ENCODE assay signal across 9 mouse cellular contexts in genomic region chr17:27466620-27467019, GRCm38 (mm10). TPM values are rescaled to one million over a fixed set of nuclear protein-coding genes. Genes with fewer than 3 reads are reported as not detected.
DNase-seq lines count a peak whose midpoint lies in the region; ATAC-seq and TF ChIP-seq lines count a peak whose summit lies in the region.
"Had no signal": no experiment of that assay in that cellular context is flagged by ENCODE, and none has a peak within 500 bp of the region (broad histone marks: within the 10 kb centered on the region; RNA-seq: fewer than 3 reads in every experiment).

No protein-coding gene starts in this region.

- no peaks in the 10 kb centered on the region for H3K27me3 ChIP-seq in intestine, embryonic 14.5 days (replicated peaks; ENCODE audit: control insufficient read depth, insufficient read depth, low read length)
- no peaks in the 10 kb centered on the region for H3K27me3 ChIP-seq in intestine, postnatal 0 days (replicated peaks; ENCODE audit: control insufficient read depth, insufficient read depth, low read length)
- no peaks in the 10 kb centered on the region for H3K27me3 ChIP-seq in limb, embryonic 13.5 days

- no peak for TF ChIP-seq CTCF in intestine, postnatal 0 days (IDR thresholded peaks at IDR 0.05; ENCODE audit: low read depth)

- H3K9ac ChIP-seq in intestine, embryonic 14.5 days (ENCODE audit: low read length): no peak overlapping the region
- H3K9ac ChIP-seq in intestine, postnatal 0 days (ENCODE audit: low read depth, low read length): no peak overlapping the region
- H3K9ac ChIP-seq in limb, embryonic 13.5 days: no peak overlapping the region

- 19% methylated on average over 6 of the region's 6 CpGs for WGBS in intestine, embryonic 14.5 days
- 20% methylated on average over 6 of the region's 6 CpGs for WGBS in intestine, postnatal 0 days
- WGBS in limb, embryonic 13.5 days: 22% methylated on average over 6 of the region's 6 CpGs

- H3K4me2 ChIP-seq in intestine, embryonic 14.5 days (ENCODE audit: low read length): no peak overlapping the region
- H3K4me2 ChIP-seq in intestine, postnatal 0 days (replicated peaks; ENCODE audit: low read depth): no peak overlapping the region
- no peak overlapping the region for H3K4me2 ChIP-seq in limb, embryonic 13.5 days (replicated peaks)

- H3K27ac ChIP-seq in intestine, embryonic 14.5 days (ENCODE audit: low read depth): no peak overlapping the region
- no peak overlapping the region for H3K27ac ChIP-seq in intestine, postnatal 0 days (ENCODE audit: low read depth, low read length)
- H3K27ac ChIP-seq in limb, embryonic 13.5 days: no peak overlapping the region

- ATAC-seq in intestine, embryonic 14.5 days (replicated peaks; ENCODE audit: low FRiP score, low TSS enrichment, low read depth): no peak
- ATAC-seq in intestine, postnatal 0 days: no peak
- ATAC-seq in limb, embryonic 13.5 days (ENCODE audit: low FRiP score, low read depth): peak; percentile 66; the same call in 1 of the 2 replicates

- no peaks in the 10 kb centered on the region for H3K9me3 ChIP-seq in intestine, embryonic 14.5 days (ENCODE audit: control insufficient read depth, low read length)
- no peaks in the 10 kb centered on the region for H3K9me3 ChIP-seq in intestine, postnatal 0 days (ENCODE audit: control insufficient read depth)
- no peaks in the 10 kb centered on the region for H3K9me3 ChIP-seq in limb, embryonic 13.5 days

- peak; percentile 90 for DNase-seq in intestine, embryonic 14.5 days (ENCODE audit: low spot score)
- peak; percentile 86 for DNase-seq in NIH3T3 (ENCODE audit: low read depth)
- DNase-seq in gastrocnemius, postnatal 4 days (ENCODE audit: low spot score in 2 of 2): peak; percentile 38 to 67
- peak; percentile 41 for DNase-seq in ovary, postnatal 10 days (ENCODE audit: low spot score)
- no peak for DNase-seq in frontal cortex, postnatal 25 days (ENCODE audit: low spot score in 2 of 2)
- no peak for DNase-seq in cerebellum, postnatal 10 days

- no peak overlapping the region for H3K4me3 ChIP-seq in intestine, embryonic 14.5 days (ENCODE audit: low read depth, low read length)
- H3K4me3 ChIP-seq in intestine, postnatal 0 days (ENCODE audit: low read depth, low read length): no peak overlapping the region
- no peak overlapping the region for H3K4me3 ChIP-seq in limb, embryonic 13.5 days

- H3K36me3 ChIP-seq in intestine, embryonic 14.5 days (ENCODE audit: control insufficient read depth, insufficient read depth, low read length): no peaks in the 10 kb centered on the region
- H3K36me3 ChIP-seq in intestine, postnatal 0 days (ENCODE audit: control insufficient read depth, insufficient read depth): no peaks in the 10 kb centered on the region
- H3K36me3 ChIP-seq in limb, embryonic 13.5 days: no peaks in the 10 kb centered on the region

- H3K4me1 ChIP-seq in intestine, embryonic 14.5 days (replicated peaks; ENCODE audit: control insufficient read depth, insufficient read depth, low read length): no peaks in the 10 kb centered on the region
- H3K4me1 ChIP-seq in intestine, postnatal 0 days (replicated peaks; ENCODE audit: control insufficient read depth, insufficient read depth, low read length): no peaks in the 10 kb centered on the region
- H3K4me1 ChIP-seq in limb, embryonic 13.5 days: no peaks in the 10 kb centered on the region

RNA-seq across cellular contexts. Expression of gene Grm4, which starts 54.6 kb away (rescaled TPM):
- 0.20 and 0.22 TPM in 2 replicates for polyA plus RNA-seq in intestine, embryonic 14.5 days (2014; fragmentation: Nextera tagmentation; extraction: Ambion mirVana)
- 0.47 TPM in 2 replicates for polyA plus RNA-seq in intestine, postnatal 0 days (2015; fragmentation: Nextera tagmentation; extraction: Ambion mirVana)
- total RNA-seq in gastrocnemius, postnatal 4 days (2021): under 1 TPM; 0.29 to 0.39 TPM
- polyA plus RNA-seq in limb, embryonic 13.5 days (2015; fragmentation: Nextera tagmentation; extraction: Ambion mirVana): 0.31 and 0.34 TPM in 2 replicates
- polyA plus RNA-seq: liver, embryonic 16.5 days had no signal

Comparison
In these comparisons a context has a peak if more than half of its experiments do, and no peak if none do; other contexts are left out.
1. DNase-seq: peak in intestine, embryonic 14.5 days (single experiment), NIH3T3 (single experiment), gastrocnemius, postnatal 4 days (2 of 2) and ovary, postnatal 10 days (single experiment); none in frontal cortex, postnatal 25 days (0 of 2) and cerebellum, postnatal 10 days (0 of 2).